In the genomic region with DNA sequence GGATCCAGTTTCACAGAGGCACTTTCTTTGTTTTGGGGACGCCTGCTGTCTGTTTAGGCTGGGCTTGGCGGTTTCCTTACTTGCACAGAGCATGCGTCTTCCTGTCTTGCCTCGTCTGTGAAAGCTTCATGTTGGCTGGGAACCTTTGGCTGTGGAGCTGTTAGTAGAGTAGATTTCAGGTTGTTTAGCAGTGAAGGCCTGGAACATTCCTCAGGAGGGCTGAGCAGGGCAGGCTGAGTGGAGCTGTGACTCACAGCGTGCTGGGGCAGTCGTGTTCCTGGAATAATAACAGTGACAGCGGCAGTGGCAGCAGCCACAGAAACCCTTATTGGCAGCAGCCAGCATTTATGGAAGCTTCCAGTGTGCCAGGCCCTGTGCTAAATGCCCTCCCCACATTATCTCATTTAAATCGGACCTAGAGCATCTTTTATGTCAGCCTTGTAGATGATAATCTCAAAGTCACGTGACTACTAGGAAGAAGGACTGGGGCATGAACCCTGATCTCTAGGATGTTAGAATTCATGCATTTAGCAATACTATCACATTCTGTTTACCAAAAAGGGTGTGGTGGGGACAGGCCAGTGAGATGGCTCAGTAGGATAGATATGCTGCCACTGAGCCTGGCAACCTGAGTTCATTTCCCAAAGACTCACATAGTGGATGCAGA, we compare ENCODE assay signal across 8 mouse cellular contexts. TPM values are rescaled to one million over a fixed set of nuclear protein-coding genes. Genes with fewer than 3 reads are reported as not detected.
A peak's percentile ranks its signal among the peaks of the same experiment; 100 is the strongest.
DNase-seq lines count a peak whose midpoint lies in the region; ATAC-seq lines count a peak whose summit lies in the region.

No protein-coding gene starts in this region.

- peak; percentile 7 to 21 for DNase-seq in kidney, postnatal 4 days
- DNase-seq in kidney, postnatal 36 days, result no peak
- peak; percentile 48 for DNase-seq in adrenal gland, postnatal 25 days
- no peak for DNase-seq in heart, embryonic 10.5 days (ENCODE audit: low spot score)
- peak; percentile 31 for DNase-seq in lung, postnatal 14 days
- no peak for DNase-seq in thymus, postnatal 25 days
- no peak for DNase-seq in hindbrain, embryonic 11.5 days (ENCODE audit: low spot score)

- no peaks in the 10 kb centered on the region for H3K9me3 ChIP-seq in heart, embryonic 10.5 days
- H3K9me3 ChIP-seq in hindbrain, embryonic 11.5 days (ENCODE audit: control insufficient read depth, low read length), result no peaks in the 10 kb centered on the region

- H3K36me3 ChIP-seq in heart, embryonic 10.5 days, result no peaks in the 10 kb centered on the region
- no peaks in the 10 kb centered on the region for H3K36me3 ChIP-seq in hindbrain, embryonic 11.5 days (ENCODE audit: control insufficient read depth, insufficient read depth, low read length)

- H3K9ac ChIP-seq in hindbrain, embryonic 11.5 days (ENCODE audit: low read depth, low read length), result no peak overlapping the region

- no peaks in the 10 kb centered on the region for H3K27me3 ChIP-seq in heart, embryonic 10.5 days (ENCODE audit: insufficient read depth, poor library complexity, severe bottlenecking)
- H3K27me3 ChIP-seq in hindbrain, embryonic 11.5 days (ENCODE audit: control insufficient read depth, insufficient read depth, low read length), result no peaks in the 10 kb centered on the region

- no peak for ATAC-seq in megakaryocyte progenitor cell, adult 5-6 weeks (replicated peaks; ENCODE audit: poor library complexity)
- no peak for ATAC-seq in hindbrain, embryonic 11.5 days (ENCODE audit: low FRiP score)

- WGBS in heart, embryonic 10.5 days, result 56% methylated on average over 9 of the region's 9 CpGs
- 68% methylated on average over 9 of the region's 9 CpGs for WGBS in hindbrain, embryonic 11.5 days

- H3K4me3 ChIP-seq in heart, embryonic 10.5 days, result no peak overlapping the region
- H3K4me3 ChIP-seq in hindbrain, embryonic 11.5 days (ENCODE audit: low read depth, low read length), result no peak overlapping the region

- H3K27ac ChIP-seq in heart, embryonic 10.5 days, result peak overlapping the region; percentile 70; the same call in 1 of the 2 replicates
- H3K27ac ChIP-seq in hindbrain, embryonic 11.5 days (ENCODE audit: low read depth, low read length), result no peak overlapping the region; the same call in 1 of the 2 replicates

- H3K4me2 ChIP-seq in hindbrain, embryonic 11.5 days (replicated peaks; ENCODE audit: low read depth, low read length), result no peak overlapping the region

- peaks cover 16% of the 10 kb centered on the region for H3K4me1 ChIP-seq in heart, embryonic 10.5 days
- no peaks in the 10 kb centered on the region for H3K4me1 ChIP-seq in hindbrain, embryonic 11.5 days (replicated peaks; ENCODE audit: control insufficient read depth, insufficient read depth, low read length)

RNA-seq across cellular contexts. Expression of gene Mitf, which starts 41.5 kb away (rescaled TPM):
- total RNA-seq in adrenal gland, postnatal 25 days (2021), result 7.6 and 9.3 TPM in 2 replicates
- 10.7 and 17.9 TPM in 2 replicates for polyA plus RNA-seq in heart, embryonic 10.5 days (2016; fragmentation: Nextera tagmentation; extraction: Ambion mirVana)
- 7.6 and 9.7 TPM in 2 replicates for total RNA-seq in megakaryocyte progenitor cell, adult 5-6 weeks (2015)
- total RNA-seq in megakaryocyte progenitor cell, adult 5-6 weeks (2017), result 5.8 and 7.9 TPM in 2 replicates
- polyA plus RNA-seq in hindbrain, embryonic 11.5 days (2014; fragmentation: Nextera tagmentation; extraction: Ambion mirVana), result 1.2 and 1.3 TPM in 2 replicates

Comparison
In these comparisons a context has a peak if more than half of its experiments do, and no peak if none do; other contexts are left out.
1. DNase-seq: peak in kidney, postnatal 4 days (2 of 2), adrenal gland, postnatal 25 days (single experiment) and lung, postnatal 14 days (single experiment); none in kidney, postnatal 36 days (0 of 2), heart, embryonic 10.5 days (single experiment), thymus, postnatal 25 days (single experiment) and hindbrain, embryonic 11.5 days (single experiment).